ENCODE assay signal across 21 mouse cellular contexts in genomic region chr11:109378051-109378450, GRCm38 (mm10). TPM values are rescaled to one million over a fixed set of nuclear protein-coding genes. Genes with fewer than 3 reads are reported as not detected.
DNase-seq lines count a peak whose midpoint lies in the region; ATAC-seq and TF ChIP-seq lines count a peak whose summit lies in the region.
"Had no signal": no experiment of that assay in that cellular context is flagged by ENCODE, and none has a peak within 500 bp of the region (broad histone marks: within the 10 kb centered on the region; RNA-seq: fewer than 3 reads in every experiment).

No protein-coding gene starts in this region.

- no peak for TF ChIP-seq POLR2A in lung, adult 2 months (IDR thresholded peaks at IDR 0.05; ENCODE audit: borderline replicate concordance, extremely low read depth, low read depth, low read length)

- no peak overlapping the region for H3K4me3 ChIP-seq in lung, embryonic 16.5 days (ENCODE audit: low read length)
- no peak overlapping the region for H3K4me3 ChIP-seq in lung, adult 2 months (replicated peaks; ENCODE audit: extremely low read depth, low read depth, low read length)
- H3K4me3 ChIP-seq: embryonic facial prominence, embryonic 10.5 days; heart, embryonic 13.5 days had no signal

- peak; percentile 49; the same call in 1 of the 2 replicates for ATAC-seq in lung, embryonic 16.5 days (ENCODE audit: low read depth)
- ATAC-seq: CD4-positive, CD25-positive, alpha-beta regulatory T cell, adult 4 months had no signal

- 47% methylated on average over 7 of the region's 7 CpGs for WGBS in lung, embryonic 16.5 days
- WGBS in lung, adult 2 months, result 33% methylated on average over 7 of the region's 7 CpGs

- no peak for DNase-seq in lung, adult 2 months
- peak; percentile 47 for DNase-seq in induced T-regulatory cell, adult 2 months (ENCODE audit: low read depth)
- peak; percentile 64 for DNase-seq in lung, postnatal 25 days (ENCODE audit: low spot score)
- no peak for DNase-seq in adrenal gland, adult 2 months
- DNase-seq in heart, adult 11 months, result no peak
- DNase-seq: adrenal gland, postnatal 14 days; B cell, adult 2 months; cerebellum, adult 2 months; cerebellum, postnatal 10 days; gastrocnemius, postnatal 14 days; heart, postnatal 36 days had no signal

- peaks cover 23% of the 10 kb centered on the region for H3K4me1 ChIP-seq in lung, embryonic 16.5 days (replicated peaks; ENCODE audit: control insufficient read depth, insufficient read depth, low read length)
- H3K4me1 ChIP-seq in lung, adult 2 months (ENCODE audit: control insufficient read depth, insufficient read depth, low read length), result peaks cover 45% of the 10 kb centered on the region

- H3K36me3 ChIP-seq in lung, embryonic 16.5 days (ENCODE audit: control insufficient read depth, insufficient read depth, low read length), result 0 out of 2 replicates have a peak, but pooled peaks cover 3% of the 10 kb centered on the region

- no peak overlapping the region for H3K27ac ChIP-seq in lung, embryonic 16.5 days (ENCODE audit: low read length)
- H3K27ac ChIP-seq: embryonic facial prominence, embryonic 10.5 days; heart, embryonic 13.5 days had no signal

- TF ChIP-seq CTCF in lung, adult 2 months (IDR thresholded peaks at IDR 0.05; ENCODE audit: insufficient read depth, low read length), result no peak

- H3K4me2 ChIP-seq in lung, embryonic 16.5 days (ENCODE audit: low read depth, low read length), result no peak overlapping the region
- H3K4me2 ChIP-seq: heart, embryonic 13.5 days had no signal

- H3K9ac ChIP-seq in lung, embryonic 16.5 days (ENCODE audit: low read length), result no peak overlapping the region

- no peaks in the 10 kb centered on the region for H3K9me3 ChIP-seq in lung, embryonic 16.5 days (ENCODE audit: control insufficient read depth, low read length)
- H3K9me3 ChIP-seq: embryonic facial prominence, embryonic 10.5 days; heart, embryonic 13.5 days had no signal

- H3K27me3 ChIP-seq in lung, embryonic 16.5 days (ENCODE audit: control insufficient read depth, insufficient read depth, low read depth, low read length), result no peaks in the 10 kb centered on the region
- H3K27me3 ChIP-seq: heart, embryonic 13.5 days had no signal

RNA-seq across cellular contexts. Expression of gene Gna13, which starts 15.4 kb away (rescaled TPM):
- polyA plus RNA-seq in lung, embryonic 16.5 days (2015; fragmentation: Nextera tagmentation; extraction: Ambion mirVana), result 28.3 and 28.9 TPM in 2 replicates
- 39.3 and 42.6 TPM in 2 replicates for polyA plus RNA-seq in lung, adult 2 months (2012; rRNA removed)
- 10 to 100 TPM; 59.8 to 61.8 TPM for total RNA-seq in adrenal gland, adult 2 months (2021)
- 21.7 and 23.2 TPM in 2 replicates for polyA plus RNA-seq in adrenal gland, adult 2 months (2012; rRNA removed)

RNA-seq across cellular contexts. Expression of gene 9930022D16Rik, which starts 35.7 kb away (rescaled TPM):
- not detected in 2 replicates for polyA plus RNA-seq in lung, embryonic 16.5 days (2015; fragmentation: Nextera tagmentation; extraction: Ambion mirVana)
- polyA plus RNA-seq in lung, adult 2 months (2012; rRNA removed), result not detected in 2 replicates
- total RNA-seq in adrenal gland, adult 2 months (2021), result not detected
- not detected in 2 replicates for polyA plus RNA-seq in adrenal gland, adult 2 months (2012; rRNA removed)
- total RNA-seq: adrenal gland, postnatal 14 days; gastrocnemius, postnatal 14 days; granulocyte monocyte progenitor cell, adult 5-6 weeks; heart, postnatal 36 days had no signal
- polyA plus RNA-seq: cerebellum, adult 2 months; embryonic facial prominence, embryonic 10.5 days; forebrain, embryonic 14.5 days; heart, embryonic 13.5 days; heart, postnatal 0 days; hindbrain, embryonic 11.5 days; hindbrain, embryonic 16.5 days; intestine, embryonic 14.5 days had no signal

RNA-seq across cellular contexts. Expression of gene Amz2, which starts 47.7 kb away (rescaled TPM):
- polyA plus RNA-seq in lung, embryonic 16.5 days (2015; fragmentation: Nextera tagmentation; extraction: Ambion mirVana), result 40.4 and 44.0 TPM in 2 replicates
- polyA plus RNA-seq in lung, adult 2 months (2012; rRNA removed), result 22.2 and 40.9 TPM in 2 replicates
- total RNA-seq in adrenal gland, adult 2 months (2021), result 10 to 100 TPM; 41.8 to 43.2 TPM
- polyA plus RNA-seq in adrenal gland, adult 2 months (2012; rRNA removed), result 13.1 and 17.4 TPM in 2 replicates

Comparison
In these comparisons a context has a peak if more than half of its experiments do, and no peak if none do; other contexts are left out.
1. DNase-seq: peak in induced T-regulatory cell, adult 2 months (single experiment) and lung, postnatal 25 days (single experiment); none in lung, adult 2 months (single experiment), adrenal gland, adult 2 months (single experiment) and heart, adult 11 months (single experiment).